Mouse (Mus musculus) hindbrain, embryonic 16.5 days (tissue): ENCODE measurements around the gene 2610301B20Rik. TPM values are rescaled to one million over a fixed set of nuclear protein-coding genes. Genes with fewer than 3 reads are reported as not detected.
"Not testable (repeated sequence)": the region's sequence is repeated elsewhere in the genome, so short reads cannot be mapped to it uniquely, and the experiment has no call there.

ENCODE experiments used
- ATAC-seq: fragments of 200-750 bp; cut with Nextera tagmentation; 2 replicates; pipeline ENCODE4 v1.8.0; 2017; ENCODE audit warnings: moderate TSS enrichment, moderate library complexity
- H3K27ac ChIP-seq: fragments of 300-500 bp; sonication (generic); 2 replicates; pipeline ENCODE4 v1.5.1; 2014; ENCODE audit warnings: low read depth, mild to moderate bottlenecking, control low read depth, low read length, moderate library complexity
- H3K27me3 ChIP-seq: fragments of 300-500 bp; sonication (generic); replicated peaks from 2 replicates; pipeline ENCODE4 v1.6.1; 2014; ENCODE audit warnings: low read length; ENCODE audit not compliant: control insufficient read depth, insufficient read depth
- H3K36me3 ChIP-seq: fragments of 300-500 bp; sonication (generic); 2 replicates; pipeline ENCODE4 v1.6.1; 2014; ENCODE audit warnings: mild to moderate bottlenecking, low read length, moderate library complexity, mixed read lengths; ENCODE audit not compliant: control insufficient read depth, insufficient read depth
- H3K4me1 ChIP-seq: fragments of 300-500 bp; sonication (generic); 2 replicates; pipeline ENCODE4 v1.6.1; 2014; ENCODE audit warnings: low read depth, low read length; ENCODE audit not compliant: control insufficient read depth, insufficient read depth
- H3K4me2 ChIP-seq: fragments of 300-500 bp; sonication (generic); 2 replicates; pipeline ENCODE4 v1.6.1; 2014; ENCODE audit warnings: mild to moderate bottlenecking, low read length, control low read depth, moderate library complexity
- H3K4me3 ChIP-seq: fragments of 300-500 bp; sonication (generic); 2 replicates; pipeline ENCODE4 v1.5.1; 2014; ENCODE audit warnings: mild to moderate bottlenecking, low read length, control low read depth, moderate library complexity
- H3K9ac ChIP-seq: fragments of 300-500 bp; sonication (generic); 2 replicates; pipeline ENCODE4 v1.6.1; 2014; ENCODE audit warnings: low read depth, mild to moderate bottlenecking, control low read depth, low read length, moderate library complexity
- H3K9me3 ChIP-seq: fragments of 300-500 bp; sonication (generic); 2 replicates; pipeline ENCODE4 v1.6.1; 2014; ENCODE audit warnings: mild to moderate bottlenecking, low read length, moderate library complexity; ENCODE audit not compliant: control insufficient read depth
- WGBS: fragments of 180-500 bp; shearing (Covaris S2); extraction: QIAGEN DNeasy Blood & Tissue Kit; methylation state at CpG from one replicate; pipeline ENCODE4 v1.1.7; 2014; 5-methylcytosine and 5-hydroxymethylcytosine counted together
- polyA plus RNA-seq: library from polyadenylated mRNA; unstranded; fragments of >200 nt; fragmentation: Nextera tagmentation; extraction: Ambion mirVana; gene quantifications from 2 replicates; pipeline ENCODE4 v1.2.1, GENCODE M21; 2015

2610301B20Rik gene
- polyA plus RNA-seq, 1 experiment from 2014 or later: 46.0 TPM

DNA sequence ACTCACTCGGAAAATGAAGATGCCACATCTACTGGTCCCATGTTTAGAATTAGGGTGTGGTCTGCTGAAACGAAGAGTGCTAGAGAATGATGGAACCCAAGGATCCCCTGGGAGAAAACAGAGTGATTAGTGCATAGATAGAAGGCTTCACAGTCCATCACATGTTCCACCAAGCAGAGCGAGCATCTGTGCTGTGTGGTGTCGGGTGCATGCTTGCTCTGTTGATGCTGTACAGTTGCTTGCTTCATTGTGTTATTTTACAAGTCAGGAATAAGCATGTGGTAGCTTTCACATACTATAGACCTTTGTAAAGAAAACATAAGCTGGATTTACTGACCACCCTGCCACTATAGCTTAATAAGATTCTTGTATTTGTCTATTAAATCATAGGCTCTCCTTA lies 22.0 kb downstream of the 2610301B20Rik start:
- Histone ChIP-seq H3K4me2 (no peak overlapping the region), H3K27me3 (no peaks in the 10 kb centered on the region), H3K36me3 (peaks cover 3% of the 10 kb centered on the region; the same call in 1 of the 2 replicates), H3K4me1 (no peaks in the 10 kb centered on the region), H3K9me3 (no peaks in the 10 kb centered on the region), H3K9ac (no peak overlapping the region), H3K27ac (no peak overlapping the region), H3K4me3 (no peak overlapping the region)
- ATAC-seq: no peak
- 84% methylated on average over 4 of the region's 4 CpGs for WGBS

- Histone ChIP-seq H3K9ac (no peak overlapping the region), H3K4me3 (no peak overlapping the region), H3K27me3 (no peaks in the 10 kb centered on the region), H3K27ac (no peak overlapping the region), H3K4me2 (no peak overlapping the region), H3K36me3 (peaks cover 3% of the 10 kb centered on the region; the same call in 1 of the 2 replicates), H3K4me1 (no peaks in the 10 kb centered on the region), H3K9me3 (no peaks in the 10 kb centered on the region)
- ATAC-seq: peak; percentile 90
Measured at GRCm38 (mm10) chr4:10896859-10897258, 22.6 kb downstream of the 2610301B20Rik start.

GRCm38 (mm10) chr4:10905234-10905801 lies 31.0 kb downstream of the 2610301B20Rik start:
- peak; percentile 72 for ATAC-seq
- Histone ChIP-seq H3K4me2 (peak overlapping the region; percentile 19), H3K9ac (no peak overlapping the region; the same call in 1 of the 2 replicates), H3K36me3 (no peaks in the 10 kb centered on the region), H3K4me1 (peaks cover 4% of the 10 kb centered on the region; the same call in 1 of the 2 replicates), H3K27me3 (no peaks in the 10 kb centered on the region), H3K9me3 (no peaks in the 10 kb centered on the region), H3K27ac (no peak overlapping the region), H3K4me3 (no peak overlapping the region)
- 5% methylated on average over 13 of the region's 13 CpGs for WGBS

DNA sequence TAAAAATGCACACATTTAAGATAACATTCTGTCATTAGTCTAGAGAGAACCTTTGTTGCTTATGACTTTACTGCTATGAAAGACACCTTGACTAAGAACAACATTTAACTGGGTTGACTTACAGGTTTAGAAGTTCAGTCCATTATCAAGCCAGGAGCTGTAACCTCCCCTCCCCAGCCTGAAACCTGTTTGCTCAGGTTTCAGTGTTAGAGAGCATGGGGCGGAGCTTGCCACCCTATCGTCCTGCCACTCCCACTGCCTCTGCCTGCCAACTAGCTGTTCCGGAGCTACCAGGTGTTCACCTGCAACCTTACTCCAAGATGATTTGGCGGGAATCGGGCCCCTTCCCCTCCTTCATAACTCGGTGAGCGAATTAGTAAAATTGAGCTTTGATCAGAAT lies 37.1 kb downstream of the 2610301B20Rik start:
- not testable (repeated sequence) for H3K4me2 ChIP-seq, H3K27ac ChIP-seq, H3K27me3 ChIP-seq, H3K9me3 ChIP-seq, ATAC-seq, H3K4me1 ChIP-seq, H3K9ac ChIP-seq, H3K36me3 ChIP-seq, H3K4me3 ChIP-seq
- 54% methylated on average over 7 of the region's 7 CpGs for WGBS

- Histone ChIP-seq H3K4me2 (no peak overlapping the region), H3K9me3 (no peaks in the 10 kb centered on the region), H3K4me3 (no peak overlapping the region), H3K4me1 (no peaks in the 10 kb centered on the region), H3K27ac (no peak overlapping the region), H3K27me3 (no peaks in the 10 kb centered on the region), H3K36me3 (no peaks in the 10 kb centered on the region), H3K9ac (no peak overlapping the region)
- no peak for ATAC-seq
- WGBS: 88% methylated on average over 6 of the region's 6 CpGs
Measured at GRCm38 (mm10) chr4:10911909-10912478, 37.7 kb downstream of the 2610301B20Rik start.

DNA sequence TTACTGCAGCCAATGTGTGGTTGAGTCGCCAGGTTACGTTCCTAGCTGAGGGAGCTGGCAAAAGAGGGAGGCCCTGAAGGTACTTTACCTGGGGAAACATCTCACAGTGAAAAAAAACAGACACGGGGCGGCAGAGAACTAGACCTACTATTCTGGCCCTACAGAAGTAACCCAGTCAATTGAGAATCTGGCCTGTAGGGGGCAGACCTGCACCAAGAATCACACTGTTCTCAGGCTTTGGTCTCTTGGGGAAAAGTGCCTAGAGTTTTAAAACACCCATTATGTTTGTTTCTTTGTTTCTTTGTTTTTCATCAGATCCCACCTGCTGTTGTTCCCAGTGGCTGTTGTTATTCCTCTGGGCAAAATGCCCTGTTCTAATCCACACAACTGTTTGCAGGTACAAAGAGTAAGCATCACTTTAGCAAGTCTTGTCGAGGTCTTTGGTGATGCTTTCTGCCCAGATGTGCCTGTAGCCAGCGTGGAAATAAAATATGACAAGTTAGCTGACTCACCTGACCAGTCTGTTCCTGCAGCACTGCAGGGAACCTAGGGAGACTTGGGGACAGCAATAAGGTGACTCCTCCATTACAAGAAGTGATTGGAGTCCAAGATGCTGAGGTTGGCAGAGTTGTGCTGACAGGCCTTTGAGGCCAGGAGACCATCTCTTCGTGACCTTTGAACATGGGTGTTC lies 38.5 kb downstream of the 2610301B20Rik start:
- Histone ChIP-seq H3K9ac (no peak overlapping the region), H3K27ac (no peak overlapping the region), H3K27me3 (no peaks in the 10 kb centered on the region), H3K36me3 (no peaks in the 10 kb centered on the region), H3K4me1 (no peaks in the 10 kb centered on the region), H3K4me2 (no peak overlapping the region), H3K4me3 (no peak overlapping the region), H3K9me3 (no peaks in the 10 kb centered on the region)
- ATAC-seq: peak; percentile 94
- WGBS: 30% methylated on average over 7 of the region's 7 CpGs

DNA sequence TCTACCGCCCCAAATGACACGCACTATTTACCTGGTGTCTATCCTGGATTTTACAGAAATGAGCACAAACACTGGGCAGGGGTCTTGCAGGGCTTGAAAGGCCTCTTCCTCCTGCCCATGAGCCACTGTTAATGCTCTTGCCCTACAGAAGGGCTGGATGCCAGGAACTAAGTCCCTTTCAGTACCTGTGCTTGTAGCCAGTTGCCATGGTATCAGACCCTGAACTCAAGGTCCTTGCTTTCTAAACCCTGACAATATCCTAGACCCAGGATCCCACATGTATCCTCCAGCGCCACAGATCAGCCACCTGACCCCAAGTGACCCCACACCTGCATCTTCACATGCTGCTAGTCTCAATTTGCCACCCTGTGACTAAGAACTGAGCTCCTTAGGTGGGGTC lies 39.1 kb downstream of the 2610301B20Rik start:
- Histone ChIP-seq H3K27me3 (no peaks in the 10 kb centered on the region), H3K9ac (no peak overlapping the region), H3K4me2 (no peak overlapping the region), H3K9me3 (no peaks in the 10 kb centered on the region), H3K4me1 (no peaks in the 10 kb centered on the region), H3K27ac (no peak overlapping the region), H3K36me3 (no peaks in the 10 kb centered on the region), H3K4me3 (no peak overlapping the region)
- WGBS: 90% methylated on average over 3 of the region's 3 CpGs
- ATAC-seq: no peak

- no peak overlapping the region for H3K9ac ChIP-seq
- H3K27ac ChIP-seq: no peak overlapping the region
- no peaks in the 10 kb centered on the region for H3K27me3 ChIP-seq
- 85% methylated on average over 2 of the region's 2 CpGs for WGBS
- ATAC-seq: no peak
- H3K4me3 ChIP-seq: no peak overlapping the region
- no peaks in the 10 kb centered on the region for H3K36me3 ChIP-seq
- H3K4me1 ChIP-seq: no peaks in the 10 kb centered on the region
- no peaks in the 10 kb centered on the region for H3K9me3 ChIP-seq
- no peak overlapping the region for H3K4me2 ChIP-seq
Measured at GRCm38 (mm10) chr4:10914766-10915165, 40.5 kb downstream of the 2610301B20Rik start.

- Histone ChIP-seq H3K36me3 (no peaks in the 10 kb centered on the region), H3K27me3 (no peaks in the 10 kb centered on the region), H3K4me2 (no peak overlapping the region), H3K27ac (no peak overlapping the region), H3K9me3 (no peaks in the 10 kb centered on the region), H3K4me3 (no peak overlapping the region), H3K9ac (no peak overlapping the region), H3K4me1 (no peaks in the 10 kb centered on the region)
- ATAC-seq: no peak
- 83% methylated on average over 3 of the region's 3 CpGs for WGBS
Measured at GRCm38 (mm10) chr4:10915271-10915670, 41.0 kb downstream of the 2610301B20Rik start.
